Mouse (Mus musculus) macrophage (primary cell): Measurements from ENCODE around the gene Pcp4l1. TPM values are rescaled to one million over a fixed set of nuclear protein-coding genes. Genes with fewer than 3 reads are reported as not detected.
"Not testable (repeated sequence)": the region's sequence is repeated elsewhere in the genome, so short reads cannot be mapped to it uniquely, and the experiment has no call there.

ENCODE experiments used
- H3K27ac ChIP-seq: fragments of 350-480 bp; formaldehyde crosslinking; 2 replicates; pipeline ENCODE4 v1.9.0; 2021
- H3K36me3 ChIP-seq: fragments of 350-480 bp; formaldehyde crosslinking; 2 replicates; pipeline ENCODE4 v1.9.0; 2021; ENCODE audit errors: inconsistent target
- H3K4me3 ChIP-seq: fragments of 350-480 bp; formaldehyde crosslinking; 2 replicates; pipeline ENCODE4 v1.9.0; 2021; ENCODE audit errors: inconsistent target
- H3K79me2 ChIP-seq: fragments of 350-480 bp; formaldehyde crosslinking; 2 replicates; pipeline ENCODE4 v1.9.0; 2021; ENCODE audit errors: inconsistent target
- WGBS: methylation state at CpG from one replicate; pipeline ENCODE4 v1.1.7; 2026; ENCODE audit warnings: inconsistent platforms; ENCODE audit not compliant: missing documents; 5-methylcytosine and 5-hydroxymethylcytosine counted together
- polyA plus RNA-seq: library from polyadenylated mRNA; stranded (reverse); fragments of 250-400 nt; gene quantifications from 3 replicates; pipeline ENCODE4 v1.2.4, GENCODE M21; 2018; ENCODE audit warnings: inconsistent platforms

Gene Pcp4l1
- polyA plus RNA-seq, 1 experiment from 2014 or later = 83.8 TPM

DNA sequence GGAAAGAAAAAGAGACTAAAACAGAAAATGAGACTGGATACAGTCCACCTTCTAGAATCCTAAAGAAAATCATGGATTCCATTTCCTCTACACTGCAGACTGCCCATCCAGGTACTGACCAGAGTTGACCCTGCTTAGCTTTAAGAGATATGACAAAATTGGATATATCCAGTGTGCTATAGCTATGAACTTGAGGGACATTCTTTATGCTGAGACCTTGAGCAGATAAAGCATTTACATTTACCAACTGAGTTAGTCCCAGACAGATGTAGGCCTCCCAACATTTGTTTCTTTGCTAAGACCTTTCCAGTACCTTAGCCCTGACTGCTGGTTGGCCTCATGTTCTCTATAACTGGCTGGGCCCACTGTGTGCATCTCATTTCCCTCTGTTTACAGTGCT, 38.1 kb downstream of the Pcp4l1 start:
- no peaks in the 10 kb centered on the region for H3K79me2 ChIP-seq
- no peaks in the 10 kb centered on the region for H3K36me3 ChIP-seq
- H3K27ac ChIP-seq = no peak overlapping the region
- H3K4me3 ChIP-seq = no peak overlapping the region

DNA sequence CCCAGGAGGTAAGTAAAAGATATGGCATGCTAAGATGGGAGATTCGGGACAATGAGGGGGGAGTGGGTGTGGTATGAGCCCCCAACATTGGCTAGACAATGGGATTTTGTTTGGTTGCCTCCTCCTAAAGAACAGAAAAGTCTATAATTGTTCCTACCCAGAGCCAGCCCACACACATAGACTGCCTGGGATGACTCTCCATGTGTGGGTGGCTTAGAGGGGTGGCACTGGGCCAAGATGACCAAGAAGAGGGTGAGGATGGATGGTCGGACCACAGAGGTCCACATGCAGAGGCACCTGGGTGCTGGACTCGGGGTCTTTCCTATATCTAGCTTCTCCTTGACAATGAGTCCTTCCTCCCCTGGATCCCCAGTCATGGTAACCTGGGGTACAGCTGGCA, 39.4 kb downstream of the Pcp4l1 start:
- WGBS = 72% methylated on average over 3 of the region's 3 CpGs
- Histone ChIP-seq H3K27ac (no peak overlapping the region), H3K36me3 (no peaks in the 10 kb centered on the region), H3K79me2 (no peaks in the 10 kb centered on the region), H3K4me3 (no peak overlapping the region)

- WGBS = 90% methylated on average over 4 of the region's 4 CpGs
- no peaks in the 10 kb centered on the region for H3K36me3 ChIP-seq
- no peak overlapping the region for H3K4me3 ChIP-seq
- peaks cover 34% of the 10 kb centered on the region for H3K79me2 ChIP-seq
- H3K27ac ChIP-seq = no peak overlapping the region
These were observed 44.1 kb downstream of the Pcp4l1 start for GRCm38 (mm10) chr1:171151966-171152365.

- H3K79me2 ChIP-seq = peaks cover 45% of the 10 kb centered on the region
- H3K36me3 ChIP-seq = peaks cover 4% of the 10 kb centered on the region; the same call in 1 of the 2 replicates
- peak overlapping the region; percentile 88 for H3K27ac ChIP-seq
- WGBS = 25% methylated on average over 18 of the region's 18 CpGs
- H3K4me3 ChIP-seq = peak overlapping the region; percentile 99
These were observed 45.2 kb downstream of the Pcp4l1 start for GRCm38 (mm10) chr1:171150838-171151391.

GRCm38 (mm10) chr1:171149974-171150760, 45.9 kb downstream of the Pcp4l1 start, which contains the start of the genes Sdhc and Mpz:
TSS of gene Sdhc (minus strand) at chr1:171150603.
TSS of gene Mpz (plus strand) at chr1:171150711.
- H3K79me2 ChIP-seq = peaks cover 52% of the 10 kb centered on the region
- peak within 1 kb of the TSS; percentile 88 for H3K27ac ChIP-seq
- H3K36me3 ChIP-seq = peaks cover 11% of the 10 kb centered on the region; the same call in 1 of the 2 replicates
- peak within 1 kb of the TSS; percentile 99 for H3K4me3 ChIP-seq
- WGBS = under 1% methylated on average over 34 of the region's 34 CpGs

DNA sequence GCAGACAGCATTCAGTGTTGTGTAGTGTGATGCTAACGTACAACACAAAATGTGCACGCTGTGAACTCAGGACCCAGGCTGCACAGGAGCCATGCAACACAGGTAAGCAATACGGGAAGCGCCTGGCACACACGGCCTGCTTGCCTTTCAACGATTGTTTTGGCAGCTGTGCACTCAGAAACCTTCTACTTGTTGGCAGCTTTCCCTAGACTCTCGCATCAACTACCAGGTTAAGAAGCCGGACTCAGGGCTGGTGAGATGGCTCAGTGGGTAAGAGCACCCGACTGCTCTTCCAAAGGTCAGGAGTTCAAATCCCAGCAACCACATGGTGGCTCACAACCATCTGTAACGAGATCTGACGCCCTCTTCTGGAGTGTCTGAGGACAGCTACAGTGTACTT, 53.1 kb downstream of the Pcp4l1 start:
- not testable (repeated sequence) for H3K4me3 ChIP-seq, H3K27ac ChIP-seq
- WGBS = 94% methylated on average over 8 of the region's 11 CpGs
- peaks cover 37% of the 10 kb centered on the region for H3K79me2 ChIP-seq
- peaks cover 77% of the 10 kb centered on the region for H3K36me3 ChIP-seq

GRCm38 (mm10) chr1:171137486-171138155, 58.4 kb downstream of the Pcp4l1 start:
- H3K79me2 ChIP-seq, H3K27ac ChIP-seq, H3K4me3 ChIP-seq: not testable (repeated sequence)
- peaks cover 94% of the 10 kb centered on the region for H3K36me3 ChIP-seq
- WGBS = 98% methylated on average over 7 of the region's 8 CpGs

- 92% methylated on average over 2 of the region's 2 CpGs for WGBS
- Histone ChIP-seq H3K27ac (no peak overlapping the region), H3K36me3 (peaks cover 81% of the 10 kb centered on the region), H3K79me2 (no peaks in the 10 kb centered on the region), H3K4me3 (no peak overlapping the region)
These were observed 60.5 kb downstream of the Pcp4l1 start for GRCm38 (mm10) chr1:171135600-171135999.

GRCm38 (mm10) chr1:171130971-171131370, 65.1 kb downstream of the Pcp4l1 start:
- H3K27ac ChIP-seq = no peak overlapping the region
- H3K79me2 ChIP-seq = no peaks in the 10 kb centered on the region
- H3K4me3 ChIP-seq = no peak overlapping the region
- WGBS = 86% methylated on average over 1 of the region's 1 CpGs
- H3K36me3 ChIP-seq = peaks cover 63% of the 10 kb centered on the region

DNA sequence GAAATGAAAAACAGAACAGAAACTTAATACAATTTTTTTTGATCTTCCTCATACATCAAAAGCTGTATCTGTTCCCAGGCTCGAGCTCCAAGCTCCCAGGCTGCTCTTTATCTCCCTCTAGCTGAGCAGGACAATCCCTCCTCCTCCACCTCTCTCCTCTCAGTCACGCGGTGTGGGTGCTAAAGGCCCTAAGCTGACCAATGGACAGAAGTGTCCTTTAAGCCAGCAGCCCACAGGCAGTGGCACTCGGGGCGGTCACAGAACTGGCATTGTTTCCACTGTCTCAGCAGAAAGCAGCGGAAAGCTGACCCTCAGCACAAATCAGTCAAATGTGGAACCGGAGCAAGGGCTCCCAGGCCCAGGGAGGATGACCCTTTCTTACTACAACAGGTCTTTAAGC, 66.8 kb downstream of the Pcp4l1 start:
- WGBS = 84% methylated on average over 7 of the region's 7 CpGs

DNA sequence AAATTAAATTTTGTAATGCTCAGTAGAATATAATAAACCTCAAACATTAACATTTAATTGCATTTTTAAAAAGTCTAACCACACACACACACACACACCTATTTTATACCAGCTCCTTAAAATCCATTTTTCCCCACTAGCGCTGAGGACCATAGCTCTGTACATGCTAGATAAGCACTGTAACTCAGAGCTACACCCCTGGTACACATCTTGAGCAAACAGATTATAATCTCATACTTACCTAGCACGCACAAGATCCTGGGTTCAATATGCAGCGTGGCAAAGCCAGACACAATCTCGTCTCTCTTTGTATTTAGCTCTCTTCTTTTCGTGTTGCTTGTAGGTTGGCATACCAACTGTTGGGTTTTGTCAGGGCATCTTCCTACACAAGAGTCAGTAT, 71.7 kb downstream of the Pcp4l1 start:
- no peak overlapping the region for H3K4me3 ChIP-seq
- H3K79me2 ChIP-seq = no peaks in the 10 kb centered on the region
- 96% methylated on average over 5 of the region's 5 CpGs for WGBS
- peaks cover 12% of the 10 kb centered on the region; the same call in 1 of the 2 replicates for H3K36me3 ChIP-seq
- no peak overlapping the region for H3K27ac ChIP-seq

More for the DNA sequence above, 66.8 kb downstream of the Pcp4l1 start:
- no peak overlapping the region for H3K4me3 ChIP-seq
- peaks cover 46% of the 10 kb centered on the region for H3K36me3 ChIP-seq
- no peak overlapping the region for H3K27ac ChIP-seq
- H3K79me2 ChIP-seq = no peaks in the 10 kb centered on the region

Other genes with a start within 250 kb of the Pcp4l1 start
- 372 to 843 TPM (median 791 TPM) in 3 replicates for gene Fcgr2b, start 219.7 kb downstream of the Pcp4l1 start, polyA plus RNA-seq
- gene Fcgr4, start 177.3 kb downstream of the Pcp4l1 start, polyA plus RNA-seq = 192 to 337 TPM (median 269 TPM) in 3 replicates
- gene Fcgr3, start 131.3 kb downstream of the Pcp4l1 start, polyA plus RNA-seq = 921 to 1,206 TPM (median 1,155 TPM) in 3 replicates
- 4.2 to 31.6 TPM (median 7.6 TPM) in 3 replicates for gene Cfap126, start 82.3 kb downstream of the Pcp4l1 start, polyA plus RNA-seq
- gene Sdhc, start 45.7 kb downstream of the Pcp4l1 start, polyA plus RNA-seq = 81.5 to 101 TPM (median 100 TPM) in 3 replicates
- 0.25 TPM in 1 of 3 replicates, not detected in the others for gene Mpz, start 45.6 kb downstream of the Pcp4l1 start, polyA plus RNA-seq
- gene Nr1i3, start 17.7 kb upstream of the Pcp4l1 start, polyA plus RNA-seq = 0.13 TPM in 1 of 3 replicates, not detected in the others
- 13.6 to 38.3 TPM (median 28.2 TPM) in 3 replicates for gene Tomm40l, start 26.2 kb upstream of the Pcp4l1 start, polyA plus RNA-seq
- 1.1 TPM in 1 of 3 replicates, not detected in the others for gene Apoa2, start 28.8 kb upstream of the Pcp4l1 start, polyA plus RNA-seq
- 1,664 to 2,638 TPM (median 2,193 TPM) in 3 replicates for gene Fcer1g, start 38.1 kb upstream of the Pcp4l1 start, polyA plus RNA-seq
- gene Adamts4, start 54.2 kb upstream of the Pcp4l1 start, polyA plus RNA-seq = 0.04 TPM in 1 of 3 replicates, not detected in the others
- gene Ndufs2, start 55.1 kb upstream of the Pcp4l1 start, polyA plus RNA-seq = 84.3 to 125 TPM (median 122 TPM) in 3 replicates
- gene B4galt3, start 74.1 kb upstream of the Pcp4l1 start, polyA plus RNA-seq = 10.2 to 16.8 TPM (median 14.2 TPM) in 3 replicates
- 8.6 to 27.3 TPM (median 12.1 TPM) in 3 replicates for gene Ppox, start 84.9 kb upstream of the Pcp4l1 start, polyA plus RNA-seq
- 17.1 to 34.6 TPM (median 21.1 TPM) in 3 replicates for gene Usp21, start 91.7 kb upstream of the Pcp4l1 start, polyA plus RNA-seq
- 67.0 to 116 TPM (median 112 TPM) in 3 replicates for gene Ufc1, start 98.8 kb upstream of the Pcp4l1 start, polyA plus RNA-seq
- gene Dedd, start 132.9 kb upstream of the Pcp4l1 start, polyA plus RNA-seq = 21.4 to 35.4 TPM (median 21.9 TPM) in 3 replicates
- 17.3 to 23.1 TPM (median 22.3 TPM) in 3 replicates for gene Nit1, start 149.4 kb upstream of the Pcp4l1 start, polyA plus RNA-seq
- 47.7 to 119 TPM (median 64.5 TPM) in 3 replicates for gene Pfdn2, start 149.4 kb upstream of the Pcp4l1 start, polyA plus RNA-seq
- 0.11 TPM in 1 of 3 replicates, not detected in the others for gene Klhdc9, start 164.5 kb upstream of the Pcp4l1 start, polyA plus RNA-seq
- gene Nectin4, start 173.8 kb upstream of the Pcp4l1 start, polyA plus RNA-seq = 14.3 to 25.8 TPM (median 18.7 TPM) in 3 replicates
- gene Arhgap30, start 192.7 kb upstream of the Pcp4l1 start, polyA plus RNA-seq = 119 to 178 TPM (median 125 TPM) in 3 replicates
- 32.8 to 94.5 TPM (median 36.5 TPM) in 3 replicates for gene Usf1, start 215.0 kb upstream of the Pcp4l1 start, polyA plus RNA-seq
- gene Tstd1, start 222.6 kb upstream of the Pcp4l1 start, polyA plus RNA-seq = 1.3 TPM in 1 of 3 replicates, not detected in the others
- gene F11r, start 241.3 kb upstream of the Pcp4l1 start, polyA plus RNA-seq = 0.39 to 1.7 TPM (median 0.56 TPM) in 3 replicates